Comparison of ENCODE assay signal across 22 mouse cellular contexts in genomic region chr17:85929699-85930286, GRCm38 (mm10).
DNase-seq lines count a peak whose midpoint lies in the region; ATAC-seq and TF ChIP-seq lines count a peak whose summit lies in the region.
"Had no signal": no experiment of that assay in that cellular context is flagged by ENCODE, and none has a peak within 500 bp of the region (broad histone marks: within the 10 kb centered on the region; RNA-seq: fewer than 3 reads in every experiment).

No protein-coding gene starts in this region.

- no peak for ATAC-seq in liver, embryonic 11.5 days (replicated peaks; ENCODE audit: low FRiP score)
- peak; percentile 65 for ATAC-seq in lung, embryonic 16.5 days (ENCODE audit: low read depth)
- ATAC-seq in limb, embryonic 11.5 days (ENCODE audit: insufficient number of reproducible peaks, low FRiP score, low TSS enrichment, low read depth), result no peak
- 0 out of 2 replicates have a peak, but pooled peaks have one; percentile 20 for ATAC-seq in limb, embryonic 14.5 days (ENCODE audit: low FRiP score, low read depth)
- no peak for ATAC-seq in forebrain, embryonic 12.5 days (ENCODE audit: low FRiP score)
- ATAC-seq: forebrain, embryonic 13.5 days; forebrain, postnatal 0 days; hindbrain, postnatal 0 days had no signal

- H3K4me1 ChIP-seq in liver, adult 2 months (ENCODE audit: control insufficient read depth, insufficient read depth, low read length), result peaks cover 24% of the 10 kb centered on the region
- H3K4me1 ChIP-seq in liver, embryonic 11.5 days (replicated peaks; ENCODE audit: control insufficient read depth, insufficient read depth, low read length), result no peaks in the 10 kb centered on the region; the same call in 1 of the 2 replicates
- peaks cover 3% of the 10 kb centered on the region for H3K4me1 ChIP-seq in lung, embryonic 16.5 days (replicated peaks; ENCODE audit: control insufficient read depth, insufficient read depth, low read length)
- H3K4me1 ChIP-seq in limb, embryonic 11.5 days (ENCODE audit: control insufficient read depth, insufficient read depth, low read length), result peaks cover 57% of the 10 kb centered on the region
- peaks cover 56% of the 10 kb centered on the region for H3K4me1 ChIP-seq in limb, embryonic 14.5 days (ENCODE audit: control insufficient read depth, insufficient read depth, low read length)
- peaks cover 7% of the 10 kb centered on the region; the same call in 1 of the 2 replicates for H3K4me1 ChIP-seq in forebrain, embryonic 12.5 days
- peaks cover 33% of the 10 kb centered on the region for H3K4me1 ChIP-seq in forebrain, embryonic 10.5 days
- H3K4me1 ChIP-seq: heart, embryonic 13.5 days had no signal

- H3K36me3 ChIP-seq in liver, adult 2 months (ENCODE audit: control insufficient read depth, insufficient read depth, low read length), result no peaks in the 10 kb centered on the region
- H3K36me3 ChIP-seq in liver, embryonic 11.5 days (ENCODE audit: control insufficient read depth, insufficient read depth, low read length), result no peaks in the 10 kb centered on the region
- H3K36me3 ChIP-seq in lung, embryonic 16.5 days (ENCODE audit: control insufficient read depth, insufficient read depth, low read length), result no peaks in the 10 kb centered on the region
- H3K36me3 ChIP-seq in limb, embryonic 11.5 days (ENCODE audit: control insufficient read depth, insufficient read depth, low read length), result no peaks in the 10 kb centered on the region
- no peaks in the 10 kb centered on the region for H3K36me3 ChIP-seq in limb, embryonic 14.5 days (ENCODE audit: control insufficient read depth, insufficient read depth, low read length)
- no peaks in the 10 kb centered on the region for H3K36me3 ChIP-seq in forebrain, embryonic 12.5 days (replicated peaks)
- H3K36me3 ChIP-seq in forebrain, embryonic 10.5 days (replicated peaks), result no peaks in the 10 kb centered on the region
- H3K36me3 ChIP-seq: embryonic facial prominence, embryonic 12.5 days; embryonic facial prominence, embryonic 15.5 days; heart, embryonic 10.5 days; heart, embryonic 13.5 days had no signal

- 62% methylated on average over 12 of the region's 12 CpGs for WGBS in liver, adult 2 months
- 74% methylated on average over 12 of the region's 12 CpGs for WGBS in liver, embryonic 11.5 days
- WGBS in lung, embryonic 16.5 days, result 33% methylated on average over 12 of the region's 12 CpGs
- 32% methylated on average over 12 of the region's 12 CpGs for WGBS in limb, embryonic 11.5 days
- WGBS in limb, embryonic 14.5 days, result 30% methylated on average over 12 of the region's 12 CpGs
- 93% methylated on average over 12 of the region's 12 CpGs for WGBS in forebrain, embryonic 12.5 days
- 90% methylated on average over 12 of the region's 12 CpGs for WGBS in forebrain, embryonic 10.5 days

- no peak overlapping the region for H3K4me3 ChIP-seq in liver, adult 2 months (ENCODE audit: insufficient read depth, low read depth, low read length)
- no peak overlapping the region for H3K4me3 ChIP-seq in liver, embryonic 11.5 days (ENCODE audit: low read depth, low read length)
- H3K4me3 ChIP-seq in lung, embryonic 16.5 days (ENCODE audit: low read length), result no peak overlapping the region
- no peak overlapping the region for H3K4me3 ChIP-seq in limb, embryonic 11.5 days (ENCODE audit: low read depth, low read length)
- no peak overlapping the region for H3K4me3 ChIP-seq in limb, embryonic 14.5 days (replicated peaks; ENCODE audit: low read length)
- H3K4me3 ChIP-seq in forebrain, embryonic 12.5 days (replicated peaks), result no peak overlapping the region
- H3K4me3 ChIP-seq in forebrain, embryonic 10.5 days, result no peak overlapping the region
- H3K4me3 ChIP-seq: embryonic facial prominence, embryonic 12.5 days; embryonic facial prominence, embryonic 15.5 days; forebrain, embryonic 13.5 days; heart, adult 2 months; heart, embryonic 10.5 days; heart, embryonic 13.5 days had no signal

- no peak for DNase-seq in liver, adult 2 months (ENCODE audit: extremely low read depth, low read depth, low spot score)
- DNase-seq in liver, embryonic 11.5 days (ENCODE audit: low spot score), result no peak
- DNase-seq in lung, postnatal 25 days (ENCODE audit: low spot score), result no peak
- peak; percentile 63 for DNase-seq in limb, embryonic 11.5 days (ENCODE audit: low spot score)
- DNase-seq in limb, embryonic 14.5 days (ENCODE audit: low spot score), result no peak
- DNase-seq in forebrain, embryonic 10.5 days (ENCODE audit: extremely low spot score, low spot score), result no peak
- DNase-seq: adrenal gland, postnatal 10 days; cerebellum, adult 18-20 months; forebrain, postnatal 0 days; gastrocnemius, postnatal 25 days; heart, adult 2 months; heart, postnatal 14 days; heart, postnatal 4 days had no signal

- TF ChIP-seq CTCF in liver, adult 2 months (IDR thresholded peaks at IDR 0.05; ENCODE audit: low read depth, low read length), result no peak

- 0 out of 2 replicates have a peak, but pooled peaks cover 3% of the 10 kb centered on the region for H3K79me2 ChIP-seq in liver, adult 2 months (ENCODE audit: control insufficient read depth, insufficient read depth, low read length)

- no peak overlapping the region for H3K4me2 ChIP-seq in liver, embryonic 11.5 days
- H3K4me2 ChIP-seq in lung, embryonic 16.5 days (ENCODE audit: low read depth, low read length), result no peak overlapping the region
- H3K4me2 ChIP-seq in limb, embryonic 11.5 days (ENCODE audit: low read depth, severe bottlenecking), result no peak overlapping the region
- H3K4me2 ChIP-seq in limb, embryonic 14.5 days (replicated peaks; ENCODE audit: low read depth, low read length, severe bottlenecking), result no peak overlapping the region
- H3K4me2 ChIP-seq in forebrain, embryonic 12.5 days, result no peak overlapping the region
- H3K4me2 ChIP-seq: embryonic facial prominence, embryonic 12.5 days; embryonic facial prominence, embryonic 15.5 days; forebrain, embryonic 13.5 days; heart, embryonic 13.5 days; hindbrain, embryonic 14.5 days had no signal

- no peaks in the 10 kb centered on the region for H3K27me3 ChIP-seq in liver, adult 2 months (ENCODE audit: control insufficient read depth, insufficient read depth, low read length)
- H3K27me3 ChIP-seq in liver, embryonic 11.5 days (replicated peaks; ENCODE audit: control insufficient read depth, insufficient read depth, low read length), result no peaks in the 10 kb centered on the region; the same call in 1 of the 2 replicates
- no peaks in the 10 kb centered on the region; the same call in 1 of the 2 replicates for H3K27me3 ChIP-seq in lung, embryonic 16.5 days (ENCODE audit: control insufficient read depth, insufficient read depth, low read depth, low read length)
- no peaks in the 10 kb centered on the region for H3K27me3 ChIP-seq in limb, embryonic 11.5 days (ENCODE audit: control insufficient read depth, insufficient read depth, low read length)
- no peaks in the 10 kb centered on the region for H3K27me3 ChIP-seq in limb, embryonic 14.5 days (ENCODE audit: control insufficient read depth, insufficient read depth, low read length)
- no peaks in the 10 kb centered on the region for H3K27me3 ChIP-seq in forebrain, embryonic 12.5 days
- H3K27me3 ChIP-seq in forebrain, embryonic 10.5 days (ENCODE audit: poor library complexity, severe bottlenecking), result no peaks in the 10 kb centered on the region; the same call in 1 of the 2 replicates
- H3K27me3 ChIP-seq: forebrain, embryonic 13.5 days had no signal

- no peak for TF ChIP-seq POLR2A in liver, adult 2 months (IDR thresholded peaks at IDR 0.05; ENCODE audit: extremely low read depth, insufficient read depth, low read length)
- TF ChIP-seq POLR2A in limb, embryonic 14.5 days (IDR thresholded peaks at IDR 0.05; ENCODE audit: borderline replicate concordance, extremely low read depth, insufficient read depth, insufficient read length), result no peak

- H3K27ac ChIP-seq in liver, adult 2 months (replicated peaks; ENCODE audit: insufficient read depth, low read depth, low read length), result peak overlapping the region; percentile 14
- no peak overlapping the region for H3K27ac ChIP-seq in liver, embryonic 11.5 days (ENCODE audit: low read depth, low read length)
- H3K27ac ChIP-seq in lung, embryonic 16.5 days (ENCODE audit: low read length), result no peak overlapping the region; the same call in 1 of the 2 replicates
- H3K27ac ChIP-seq in limb, embryonic 11.5 days (replicated peaks; ENCODE audit: low read depth, low read length), result peak overlapping the region; percentile 65
- peak overlapping the region; percentile 39 for H3K27ac ChIP-seq in limb, embryonic 14.5 days (replicated peaks; ENCODE audit: low read depth, low read length)
- no peak overlapping the region for H3K27ac ChIP-seq in forebrain, embryonic 12.5 days
- H3K27ac ChIP-seq in forebrain, embryonic 10.5 days, result no peak overlapping the region
- H3K27ac ChIP-seq: embryonic facial prominence, embryonic 12.5 days; embryonic facial prominence, embryonic 15.5 days; forebrain, embryonic 13.5 days; heart, adult 2 months; heart, embryonic 10.5 days; heart, embryonic 13.5 days; hindbrain, embryonic 14.5 days; hindbrain, postnatal 0 days had no signal

- H3K9ac ChIP-seq in liver, adult 2 months (ENCODE audit: low read depth, low read length), result no peak overlapping the region
- H3K9ac ChIP-seq in liver, embryonic 11.5 days (ENCODE audit: low read depth, low read length), result no peak overlapping the region
- H3K9ac ChIP-seq in lung, embryonic 16.5 days (ENCODE audit: low read length), result no peak overlapping the region
- no peak overlapping the region for H3K9ac ChIP-seq in limb, embryonic 11.5 days (ENCODE audit: low read length)
- H3K9ac ChIP-seq in limb, embryonic 14.5 days (ENCODE audit: low read depth, low read length, severe bottlenecking), result no peak overlapping the region
- no peak overlapping the region for H3K9ac ChIP-seq in forebrain, embryonic 12.5 days
- H3K9ac ChIP-seq: embryonic facial prominence, embryonic 12.5 days; embryonic facial prominence, embryonic 15.5 days; forebrain, embryonic 13.5 days; forebrain, postnatal 0 days; heart, embryonic 13.5 days; hindbrain, embryonic 14.5 days had no signal

- H3K9me3 ChIP-seq in liver, embryonic 11.5 days (ENCODE audit: control insufficient read depth, low read length), result no peaks in the 10 kb centered on the region
- H3K9me3 ChIP-seq in lung, embryonic 16.5 days (ENCODE audit: control insufficient read depth, low read length), result no peaks in the 10 kb centered on the region
- no peaks in the 10 kb centered on the region for H3K9me3 ChIP-seq in limb, embryonic 11.5 days (ENCODE audit: control insufficient read depth, low read length)
- no peaks in the 10 kb centered on the region for H3K9me3 ChIP-seq in limb, embryonic 14.5 days (ENCODE audit: control insufficient read depth, low read length)
- no peaks in the 10 kb centered on the region for H3K9me3 ChIP-seq in forebrain, embryonic 12.5 days
- no peaks in the 10 kb centered on the region for H3K9me3 ChIP-seq in forebrain, embryonic 10.5 days
- H3K9me3 ChIP-seq: embryonic facial prominence, embryonic 12.5 days; embryonic facial prominence, embryonic 15.5 days; forebrain, embryonic 13.5 days; heart, embryonic 10.5 days; heart, embryonic 13.5 days had no signal

Comparison
In these comparisons a context has a peak if more than half of its experiments do, and no peak if none do; other contexts are left out.
1. H3K27ac ChIP-seq: peak in liver, adult 2 months (single experiment), limb, embryonic 11.5 days (single experiment) and limb, embryonic 14.5 days (single experiment); none in liver, embryonic 11.5 days (single experiment), lung, embryonic 16.5 days (single experiment), forebrain, embryonic 12.5 days (single experiment) and forebrain, embryonic 10.5 days (single experiment).
2. ATAC-seq: peak in lung, embryonic 16.5 days (single experiment) and limb, embryonic 14.5 days (single experiment); none in liver, embryonic 11.5 days (single experiment), limb, embryonic 11.5 days (single experiment) and forebrain, embryonic 12.5 days (single experiment).